Mouse (Mus musculus): ENCODE results near the gene Cnst. TPM values are rescaled to one million over a fixed set of nuclear protein-coding genes. Genes with fewer than 3 reads are reported as not detected.

The Cnst gene
- polyA plus RNA-seq, 1 experiment from 2014 or later = 25.3 TPM

GRCm38 (mm10) chr1:179651224-179651623 lies 105.1 kb downstream of the Cnst start:
- 82% methylated on average over 5 of the region's 5 CpGs for WGBS
- no peak for ATAC-seq (ENCODE audit: low FRiP score)
- H3K4me2 ChIP-seq = no peak overlapping the region
- no peak overlapping the region for H3K9ac ChIP-seq (replicated peaks)
- H3K4me1 ChIP-seq = no peaks in the 10 kb centered on the region
- H3K9me3 ChIP-seq (replicated peaks) = no peaks in the 10 kb centered on the region
- H3K27me3 ChIP-seq (replicated peaks) = no peaks in the 10 kb centered on the region
- no peak overlapping the region for H3K27ac ChIP-seq (replicated peaks)
- H3K4me3 ChIP-seq (replicated peaks) = no peak overlapping the region
- no peaks in the 10 kb centered on the region for H3K36me3 ChIP-seq

GRCm38 (mm10) chr1:179663065-179663464 lies 116.9 kb downstream of the Cnst start:
- no peak overlapping the region for H3K4me3 ChIP-seq (replicated peaks)
- H3K36me3 ChIP-seq = no peaks in the 10 kb centered on the region
- no peak for ATAC-seq (ENCODE audit: low FRiP score)
- H3K4me2 ChIP-seq = no peak overlapping the region
- no peak overlapping the region for H3K27ac ChIP-seq (replicated peaks)
- no peaks in the 10 kb centered on the region for H3K27me3 ChIP-seq (replicated peaks)
- WGBS = 92% methylated on average over 5 of the region's 5 CpGs
- peaks cover 12% of the 10 kb centered on the region for H3K4me1 ChIP-seq
- no peak overlapping the region for H3K9ac ChIP-seq (replicated peaks)
- no peaks in the 10 kb centered on the region for H3K9me3 ChIP-seq (replicated peaks)

- Histone ChIP-seq H3K9me3 (replicated peaks) (no peaks in the 10 kb centered on the region), H3K27me3 (replicated peaks) (no peaks in the 10 kb centered on the region), H3K9ac (replicated peaks) (no peak overlapping the region), H3K27ac (replicated peaks) (no peak overlapping the region), H3K4me2 (no peak overlapping the region), H3K4me1 (peaks cover 18% of the 10 kb centered on the region), H3K4me3 (replicated peaks) (no peak overlapping the region), H3K36me3 (no peaks in the 10 kb centered on the region)
- 52% methylated on average over 4 of the region's 4 CpGs for WGBS
- no peak for ATAC-seq (ENCODE audit: low FRiP score)
These were observed 118.2 kb downstream of the Cnst start for GRCm38 (mm10) chr1:179664309-179664930.

- Histone ChIP-seq H3K4me2 (peak overlapping the region; percentile 79), H3K27me3 (replicated peaks) (no peaks in the 10 kb centered on the region), H3K9me3 (replicated peaks) (no peaks in the 10 kb centered on the region), H3K4me3 (replicated peaks) (peak overlapping the region; percentile 77), H3K4me1 (peaks cover 32% of the 10 kb centered on the region), H3K9ac (replicated peaks) (0 out of 2 replicates have a peak overlapping the region, but pooled peaks have one; percentile 78), H3K27ac (replicated peaks) (0 out of 2 replicates have a peak overlapping the region, but pooled peaks have one; percentile 23), H3K36me3 (peaks cover 8% of the 10 kb centered on the region)
- no peak for ATAC-seq (ENCODE audit: low FRiP score)
- WGBS = 41% methylated on average over 2 of the region's 2 CpGs
These were observed 120.8 kb downstream of the Cnst start for GRCm38 (mm10) chr1:179666971-179667370.

- Histone ChIP-seq H3K27me3 (replicated peaks) (no peaks in the 10 kb centered on the region), H3K4me1 (peaks cover 32% of the 10 kb centered on the region), H3K36me3 (peaks cover 12% of the 10 kb centered on the region), H3K9ac (replicated peaks) (peak overlapping the region; percentile 78), H3K9me3 (replicated peaks) (no peaks in the 10 kb centered on the region), H3K4me3 (replicated peaks) (peak overlapping the region; percentile 77), H3K4me2 (peak overlapping the region; percentile 79), H3K27ac (replicated peaks) (peak overlapping the region; percentile 89)
- WGBS = 3% methylated on average over 7 of the region's 7 CpGs
- peak; percentile 33; the same call in 1 of the 2 replicates for ATAC-seq (ENCODE audit: low FRiP score)
These were observed 121.3 kb downstream of the Cnst start for GRCm38 (mm10) chr1:179667450-179667849.

- peak within 1 kb of the TSS; percentile 78 for H3K9ac ChIP-seq (replicated peaks)
- H3K36me3 ChIP-seq = peaks cover 18% of the 10 kb centered on the region
- ATAC-seq (ENCODE audit: low FRiP score) = peak; percentile 96
- H3K4me2 ChIP-seq = peak within 1 kb of the TSS; percentile 79
- H3K27ac ChIP-seq (replicated peaks) = peak within 1 kb of the TSS; percentile 89
- H3K4me3 ChIP-seq (replicated peaks) = peak within 1 kb of the TSS; percentile 77
- peaks cover 32% of the 10 kb centered on the region for H3K4me1 ChIP-seq
- H3K27me3 ChIP-seq (replicated peaks) = no peaks in the 10 kb centered on the region
- H3K9me3 ChIP-seq (replicated peaks) = no peaks in the 10 kb centered on the region
- WGBS = 0% methylated on average over 82 of the region's 84 CpGs
These were observed 122.0 kb downstream of the Cnst start, which contains the start of gene Sccpdh for GRCm38 (mm10) chr1:179668013-179668805. Gene Sccpdh, plus strand, starts transcription at chr1:179668210.

- H3K9me3 ChIP-seq (replicated peaks) = no peaks in the 10 kb centered on the region
- 15% methylated on average over 12 of the region's 12 CpGs for WGBS
- H3K4me2 ChIP-seq = peak overlapping the region; percentile 79
- ATAC-seq (ENCODE audit: low FRiP score) = peak; percentile 15; the same call in 1 of the 2 replicates
- peaks cover 25% of the 10 kb centered on the region for H3K36me3 ChIP-seq
- no peaks in the 10 kb centered on the region for H3K27me3 ChIP-seq (replicated peaks)
- H3K27ac ChIP-seq (replicated peaks) = peak overlapping the region; percentile 89
- peaks cover 32% of the 10 kb centered on the region for H3K4me1 ChIP-seq
- H3K9ac ChIP-seq (replicated peaks) = peak overlapping the region; percentile 78
- H3K4me3 ChIP-seq (replicated peaks) = peak overlapping the region; percentile 77
These were observed 122.8 kb downstream of the Cnst start for GRCm38 (mm10) chr1:179668836-179669537.

- Histone ChIP-seq H3K36me3 (peaks cover 61% of the 10 kb centered on the region), H3K27ac (replicated peaks) (no peak overlapping the region), H3K9me3 (replicated peaks) (no peaks in the 10 kb centered on the region), H3K4me1 (peaks cover 14% of the 10 kb centered on the region), H3K9ac (replicated peaks) (no peak overlapping the region), H3K4me2 (no peak overlapping the region), H3K27me3 (replicated peaks) (no peaks in the 10 kb centered on the region), H3K4me3 (replicated peaks) (no peak overlapping the region)
- ATAC-seq (ENCODE audit: low FRiP score) = no peak
- 91% methylated on average over 3 of the region's 3 CpGs for WGBS
These were observed 128.2 kb downstream of the Cnst start for GRCm38 (mm10) chr1:179674355-179674754.

GRCm38 (mm10) chr1:179677031-179677430 lies 130.9 kb downstream of the Cnst start:
- Histone ChIP-seq H3K27me3 (replicated peaks) (no peaks in the 10 kb centered on the region), H3K9me3 (replicated peaks) (no peaks in the 10 kb centered on the region), H3K9ac (replicated peaks) (no peak overlapping the region), H3K4me2 (no peak overlapping the region), H3K36me3 (peaks cover 75% of the 10 kb centered on the region), H3K4me1 (no peaks in the 10 kb centered on the region), H3K4me3 (replicated peaks) (no peak overlapping the region), H3K27ac (replicated peaks) (no peak overlapping the region)
- ATAC-seq (ENCODE audit: low FRiP score) = no peak
- 96% methylated on average over 2 of the region's 2 CpGs for WGBS

Measured in neural tube, embryonic 15.5 days (tissue).